Mouse (Mus musculus) hindbrain, postnatal 0 days (tissue): Measurements from ENCODE around the gene Dapk2. TPM values are rescaled to one million over a fixed set of nuclear protein-coding genes. Genes with fewer than 3 reads are reported as not detected.
A peak's percentile ranks its signal among the peaks of the same experiment; 100 is the strongest.

Source experiments
- ATAC-seq: fragments of 200-750 bp; cut with Nextera tagmentation; 2 replicates; pipeline ENCODE4 v1.8.0; 2017; ENCODE audit warnings: mild to moderate bottlenecking, moderate TSS enrichment, moderate library complexity
- DNase-seq: peaks from one replicate; pipeline ENCODE4 v3.0.0-alpha.2; 2015; ENCODE audit warnings: low spot score
- H3K27ac ChIP-seq: fragments of 300-500 bp; sonication (generic); 2 replicates; pipeline ENCODE4 v1.5.1; 2014; ENCODE audit warnings: mild to moderate bottlenecking
- H3K27me3 ChIP-seq: fragments of 300-500 bp; sonication (generic); 2 replicates; pipeline ENCODE4 v1.6.1; 2014; ENCODE audit warnings: low read length, mixed read lengths; ENCODE audit not compliant: insufficient read depth
- H3K36me3 ChIP-seq: fragments of 300-500 bp; sonication (generic); 2 replicates; pipeline ENCODE4 v1.6.1; 2014; ENCODE audit warnings: low read length, mixed read lengths; ENCODE audit not compliant: insufficient read depth
- H3K4me1 ChIP-seq: fragments of 300-500 bp; sonication (generic); 2 replicates; pipeline ENCODE4 v1.6.1; 2014; ENCODE audit warnings: antibody characterized with exemption, low read length, mixed read lengths; ENCODE audit not compliant: insufficient read depth
- H3K4me2 ChIP-seq: fragments of 300-500 bp; sonication (generic); 2 replicates; pipeline ENCODE4 v1.6.1; 2014; ENCODE audit warnings: low read depth, mild to moderate bottlenecking, low read length, moderate library complexity, mixed read lengths
- H3K4me3 ChIP-seq: fragments of 300-500 bp; sonication (generic); 2 replicates; pipeline ENCODE4 v1.5.1; 2014; ENCODE audit warnings: low read length
- H3K9ac ChIP-seq: fragments of 300-500 bp; sonication (generic); replicated peaks from 2 replicates; pipeline ENCODE4 v1.6.1; 2014; ENCODE audit warnings: mild to moderate bottlenecking, low read length, moderate library complexity, mixed read lengths
- H3K9me3 ChIP-seq: fragments of 300-500 bp; sonication (generic); 2 replicates; pipeline ENCODE4 v1.6.1; 2016; ENCODE audit warnings: low read length, mixed read lengths
- CTCF ChIP-seq: IDR thresholded peaks from 2 replicates; pipeline ENCODE4 v1.5.1; 2016; ENCODE audit warnings: antibody characterized with exemption, control low read depth, low read depth
- WGBS: fragments of 180-500 bp; shearing (Covaris S2); extraction: QIAGEN DNeasy Blood & Tissue Kit; methylation state at CpG from one replicate; pipeline ENCODE4 v1.1.7; 2014; 5-methylcytosine and 5-hydroxymethylcytosine counted together
- polyA plus RNA-seq: library from polyadenylated mRNA; unstranded; fragments of >200 nt; fragmentation: Nextera tagmentation; extraction: Ambion mirVana; gene quantifications from 2 replicates; pipeline ENCODE4 v1.2.1, GENCODE M21; 2015
- total RNA-seq: library from RNA; depleted of rRNA; stranded (reverse); fragments of >200 nt; gene quantifications from 2 replicates; pipeline ENCODE4 v1.2.3, GENCODE M21; 2014

Gene Dapk2
- total and polyA plus RNA-seq, 2 experiments from 2014 or later = 0.21 to 0.55 TPM

DNA sequence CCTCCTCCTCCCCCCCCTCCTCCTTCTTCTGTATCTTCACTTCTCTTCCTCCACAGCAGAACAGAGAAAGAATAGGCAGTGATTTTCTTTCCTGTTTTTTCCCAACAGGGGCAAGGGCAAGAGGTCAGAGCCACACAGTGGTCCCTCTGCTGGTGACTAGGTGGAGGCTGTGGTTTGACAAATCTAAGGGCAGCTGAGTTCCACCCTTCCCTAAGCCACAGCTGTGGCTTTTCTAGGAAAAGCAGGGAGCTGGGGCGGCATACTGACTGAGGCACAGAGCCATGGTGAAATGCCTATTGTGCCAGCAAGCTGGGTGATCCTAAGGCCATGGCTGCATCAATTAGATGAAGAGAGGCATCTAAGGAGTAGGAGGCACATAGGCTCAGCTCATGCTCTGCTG, 79.7 kb downstream of the Dapk2 start:
- WGBS = 61% methylated on average over 1 of the region's 1 CpGs
- H3K9ac ChIP-seq = no peak overlapping the region
- no peaks in the 10 kb centered on the region for H3K9me3 ChIP-seq
- TF ChIP-seq CTCF = peak; percentile 8; the same call in 1 of the 2 replicates
- H3K4me2 ChIP-seq = no peak overlapping the region
- H3K4me3 ChIP-seq = no peak overlapping the region
- no peak for DNase-seq
- ATAC-seq = no peak
- no peak overlapping the region for H3K27ac ChIP-seq
- H3K36me3 ChIP-seq = no peaks in the 10 kb centered on the region
- no peaks in the 10 kb centered on the region for H3K27me3 ChIP-seq
- H3K4me1 ChIP-seq = no peaks in the 10 kb centered on the region

DNA sequence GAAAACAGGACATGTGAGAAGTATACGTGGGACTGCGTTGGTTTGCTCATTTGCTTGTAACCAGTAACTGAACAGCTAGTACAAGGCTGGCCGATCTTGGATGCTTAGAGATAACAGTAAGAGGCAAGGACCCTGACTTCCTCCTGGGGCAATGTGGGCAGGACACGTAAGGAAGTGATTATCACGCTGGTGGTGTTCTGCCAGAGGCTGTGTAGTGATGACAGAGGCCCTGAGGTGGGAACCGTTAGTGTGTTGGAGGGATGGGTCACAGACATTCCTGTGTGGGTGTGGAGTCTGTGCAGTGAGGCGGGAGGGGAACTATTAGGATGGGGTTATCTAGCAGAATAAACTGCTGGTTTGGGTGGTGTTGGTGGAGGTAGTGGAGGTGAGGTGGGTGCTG, 81.2 kb downstream of the Dapk2 start:
- ATAC-seq (no peak), DNase-seq (no peak)
- H3K4me2 ChIP-seq = no peak overlapping the region
- H3K36me3 ChIP-seq = no peaks in the 10 kb centered on the region
- H3K27me3 ChIP-seq = no peaks in the 10 kb centered on the region
- 80% methylated on average over 7 of the region's 7 CpGs for WGBS
- H3K4me3 ChIP-seq = no peak overlapping the region
- H3K9me3 ChIP-seq = no peaks in the 10 kb centered on the region
- H3K27ac ChIP-seq = no peak overlapping the region
- H3K4me1 ChIP-seq = no peaks in the 10 kb centered on the region
- TF ChIP-seq CTCF = no peak
- H3K9ac ChIP-seq = no peak overlapping the region

DNA sequence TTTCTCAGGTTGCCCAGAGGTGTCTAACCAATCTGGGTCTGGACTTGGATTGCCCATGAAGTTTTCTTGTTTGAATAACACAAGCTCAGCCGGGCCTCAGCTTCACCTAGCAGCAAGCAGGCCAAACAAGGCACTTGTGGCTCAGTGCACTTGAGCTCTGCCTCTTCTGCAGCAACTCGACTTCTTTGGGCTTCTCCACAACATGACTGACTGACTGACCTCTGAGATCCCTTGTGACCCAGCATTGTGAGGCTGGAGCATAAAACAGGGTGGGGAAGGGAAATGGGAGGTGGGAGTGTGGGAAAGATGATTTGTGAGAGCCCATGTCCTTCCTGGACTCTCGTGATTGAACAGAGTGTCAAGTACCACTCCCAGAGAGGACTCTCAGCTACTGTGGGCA, 81.7 kb downstream of the Dapk2 start:
- DNase-seq = no peak
- Histone ChIP-seq H3K9me3 (no peaks in the 10 kb centered on the region), H3K27ac (no peak overlapping the region), H3K9ac (no peak overlapping the region), H3K4me2 (no peak overlapping the region), H3K4me1 (no peaks in the 10 kb centered on the region), H3K4me3 (no peak overlapping the region), H3K27me3 (no peaks in the 10 kb centered on the region), H3K36me3 (no peaks in the 10 kb centered on the region)
- no peak for ATAC-seq
- 71% methylated on average over 3 of the region's 3 CpGs for WGBS
- TF ChIP-seq CTCF = no peak

DNA sequence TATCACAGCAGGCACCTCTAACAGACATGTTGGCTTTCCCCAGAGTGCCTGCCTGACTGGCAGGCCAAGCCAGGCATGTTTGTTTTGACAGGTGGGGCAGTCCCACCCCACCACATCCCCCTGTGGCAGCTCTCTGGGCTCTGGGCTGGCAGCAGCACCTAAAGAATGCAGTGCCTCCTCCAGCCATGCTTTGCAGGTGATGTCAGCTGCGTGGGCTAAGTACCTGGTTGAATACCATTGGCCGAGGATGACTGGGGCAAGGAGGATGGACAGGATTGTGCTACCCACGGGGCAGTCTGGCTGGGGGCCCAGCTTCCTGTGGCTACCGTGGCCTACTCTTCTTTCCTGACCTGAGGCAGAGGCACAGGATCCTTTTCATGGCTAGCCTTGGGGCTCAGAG, 82.5 kb downstream of the Dapk2 start:
- Histone ChIP-seq H3K4me3 (no peak overlapping the region), H3K9ac (no peak overlapping the region), H3K4me1 (no peaks in the 10 kb centered on the region), H3K9me3 (no peaks in the 10 kb centered on the region), H3K27me3 (no peaks in the 10 kb centered on the region), H3K4me2 (no peak overlapping the region), H3K27ac (no peak overlapping the region), H3K36me3 (no peaks in the 10 kb centered on the region)
- DNase-seq (no peak), ATAC-seq (no peak)
- WGBS = 50% methylated on average over 4 of the region's 4 CpGs
- TF ChIP-seq CTCF = no peak

DNA sequence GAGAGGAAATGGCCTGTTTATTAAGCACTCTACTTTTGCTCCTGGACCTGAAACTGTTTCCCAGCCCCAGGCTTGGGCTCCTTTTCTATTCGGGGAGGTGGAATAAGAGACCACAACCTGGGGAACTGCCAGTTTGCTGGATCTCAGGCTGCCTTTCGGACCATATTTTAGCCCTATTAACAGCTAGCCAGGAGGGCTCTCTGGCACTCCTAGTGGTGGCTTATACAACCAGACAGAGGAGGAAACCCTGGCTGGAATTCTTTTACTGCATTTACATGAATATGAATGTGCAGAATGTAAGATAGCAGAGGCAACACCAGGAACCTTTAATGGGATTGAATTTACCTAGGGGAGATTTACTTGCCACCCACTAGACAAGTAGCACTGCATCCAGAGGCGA, 83.0 kb downstream of the Dapk2 start:
- DNase-seq (peak; percentile 75), ATAC-seq (peak; percentile 47; the same call in 1 of the 2 replicates)
- H3K9me3 ChIP-seq = no peaks in the 10 kb centered on the region
- no peaks in the 10 kb centered on the region for H3K27me3 ChIP-seq
- no peak overlapping the region for H3K4me2 ChIP-seq
- peak; percentile 79 for TF ChIP-seq CTCF
- no peaks in the 10 kb centered on the region for H3K4me1 ChIP-seq
- WGBS = 47% methylated on average over 3 of the region's 3 CpGs
- H3K4me3 ChIP-seq = no peak overlapping the region
- no peak overlapping the region for H3K9ac ChIP-seq
- no peaks in the 10 kb centered on the region for H3K36me3 ChIP-seq
- no peak overlapping the region for H3K27ac ChIP-seq

DNA sequence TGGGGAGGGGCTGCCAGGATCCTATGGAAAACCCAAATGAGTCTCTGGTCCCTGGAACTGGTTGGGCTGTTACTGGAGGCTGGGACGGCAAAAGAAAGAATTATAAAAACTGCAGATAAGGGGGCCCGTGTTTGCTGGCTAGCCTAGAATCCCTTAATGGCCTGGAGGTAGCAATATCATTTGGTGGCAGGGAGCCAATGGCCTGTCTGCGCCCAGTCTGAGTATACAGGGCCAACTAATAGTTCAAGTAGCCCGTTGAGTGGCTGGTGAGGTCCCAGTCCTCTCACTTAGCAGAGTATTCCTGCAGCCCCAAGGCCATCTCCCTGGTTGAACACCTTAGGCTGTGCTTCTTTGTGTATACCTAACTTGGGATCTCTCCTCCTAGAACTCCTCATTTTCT, 83.7 kb downstream of the Dapk2 start:
- Histone ChIP-seq H3K27me3 (no peaks in the 10 kb centered on the region), H3K9ac (no peak overlapping the region), H3K4me2 (no peak overlapping the region), H3K9me3 (no peaks in the 10 kb centered on the region), H3K27ac (no peak overlapping the region), H3K4me1 (no peaks in the 10 kb centered on the region), H3K4me3 (no peak overlapping the region), H3K36me3 (no peaks in the 10 kb centered on the region)
- no peak for DNase-seq
- WGBS = 81% methylated on average over 4 of the region's 4 CpGs
- ATAC-seq = no peak
- no peak for TF ChIP-seq CTCF

DNA sequence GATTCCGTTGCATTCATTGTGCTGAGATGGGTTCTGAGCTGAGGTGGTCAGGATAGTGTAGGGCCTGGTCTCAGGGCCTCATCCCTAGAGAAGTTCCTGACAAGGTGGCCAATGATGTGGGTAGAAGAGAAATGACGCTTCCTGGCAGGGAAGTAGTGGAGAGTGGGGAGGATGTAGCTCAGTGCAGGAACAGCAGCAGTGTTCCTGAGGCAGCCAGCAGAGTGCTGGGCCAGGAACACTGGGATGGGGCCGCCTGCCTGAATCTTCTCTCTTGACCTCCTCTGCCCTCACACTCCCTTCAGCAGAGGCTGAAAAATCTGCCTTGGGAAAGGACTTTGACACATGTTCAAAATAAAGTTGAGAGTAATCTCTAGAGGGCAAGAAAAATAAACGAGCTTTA, 85.2 kb downstream of the Dapk2 start:
- no peak overlapping the region for H3K9ac ChIP-seq
- ATAC-seq = no peak
- no peaks in the 10 kb centered on the region for H3K36me3 ChIP-seq
- H3K4me1 ChIP-seq = no peaks in the 10 kb centered on the region
- H3K27ac ChIP-seq = no peak overlapping the region
- no peak for DNase-seq
- no peak for TF ChIP-seq CTCF
- H3K4me2 ChIP-seq = no peak overlapping the region
- no peaks in the 10 kb centered on the region for H3K27me3 ChIP-seq
- no peak overlapping the region for H3K4me3 ChIP-seq
- WGBS = 72% methylated on average over 4 of the region's 4 CpGs
- H3K9me3 ChIP-seq = no peaks in the 10 kb centered on the region

DNA sequence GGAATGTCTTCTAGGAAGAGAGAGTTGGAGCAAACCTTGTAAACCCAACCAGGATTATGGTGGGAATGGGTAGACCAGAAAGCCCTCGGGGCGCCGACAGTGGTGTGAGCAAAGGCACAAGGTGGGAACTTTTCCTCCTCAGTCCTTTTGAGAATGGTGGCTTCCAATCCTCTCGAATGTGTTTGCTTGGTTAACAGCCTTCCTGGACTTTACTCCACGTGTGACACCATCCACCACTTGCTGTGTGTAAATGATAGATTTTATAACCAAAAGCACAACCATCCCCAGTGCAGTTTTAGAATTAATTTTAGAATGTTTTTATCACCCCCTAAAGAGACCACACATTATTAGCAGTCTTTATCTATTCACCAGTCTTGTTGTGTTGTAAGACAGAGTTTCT, 86.1 kb downstream of the Dapk2 start:
- Histone ChIP-seq H3K9ac (no peak overlapping the region), H3K4me1 (no peaks in the 10 kb centered on the region), H3K4me3 (no peak overlapping the region), H3K27ac (no peak overlapping the region), H3K36me3 (no peaks in the 10 kb centered on the region), H3K4me2 (no peak overlapping the region), H3K27me3 (no peaks in the 10 kb centered on the region), H3K9me3 (no peaks in the 10 kb centered on the region)
- no peak for ATAC-seq
- no peak for TF ChIP-seq CTCF
- no peak for DNase-seq
- 87% methylated on average over 5 of the region's 5 CpGs for WGBS
